Mouse (Mus musculus) lung, postnatal 14 days (tissue): ENCODE results near the gene Slc1a2.

Experiments used
- DNase-seq: peaks from one replicate; pipeline ENCODE4 v3.0.0; 2021

The Slc1a2 gene

GRCm38 (mm10) chr2:102667981-102668380 is 9.5 kb downstream of the Slc1a2 start:
- DNase-seq = no peak

GRCm38 (mm10) chr2:102669580-102669979 is 11.1 kb downstream of the Slc1a2 start:
- DNase-seq = no peak

GRCm38 (mm10) chr2:102674582-102674981 is 16.1 kb downstream of the Slc1a2 start:
- DNase-seq = no peak

- peak; percentile 73 for DNase-seq
These were observed 16.8 kb downstream of the Slc1a2 start for GRCm38 (mm10) chr2:102675275-102675674.

GRCm38 (mm10) chr2:102676716-102677312 is 18.4 kb downstream of the Slc1a2 start:
- no peak for DNase-seq

GRCm38 (mm10) chr2:102677400-102677799 is 18.9 kb downstream of the Slc1a2 start:
- DNase-seq = no peak

GRCm38 (mm10) chr2:102681351-102681750 is 22.9 kb downstream of the Slc1a2 start:
- DNase-seq = no peak

GRCm38 (mm10) chr2:102682168-102682567 is 23.7 kb downstream of the Slc1a2 start:
- peak; percentile 65 for DNase-seq

- DNase-seq = peak; percentile 21
These were observed 27.1 kb downstream of the Slc1a2 start for GRCm38 (mm10) chr2:102685371-102686107.

GRCm38 (mm10) chr2:102686108-102686450 is 27.6 kb downstream of the Slc1a2 start:
- no peak for DNase-seq

- no peak for DNase-seq
These were observed 35.1 kb downstream of the Slc1a2 start for GRCm38 (mm10) chr2:102693556-102693955.

GRCm38 (mm10) chr2:102694750-102695149 is 36.3 kb downstream of the Slc1a2 start:
- no peak for DNase-seq

- DNase-seq = no peak
These were observed 37.1 kb downstream of the Slc1a2 start for GRCm38 (mm10) chr2:102695541-102695940.

- DNase-seq = no peak
These were observed 39.3 kb downstream of the Slc1a2 start for GRCm38 (mm10) chr2:102697732-102698131.

- DNase-seq = no peak
These were observed 41.5 kb downstream of the Slc1a2 start for GRCm38 (mm10) chr2:102699921-102700320.

- DNase-seq = no peak
These were observed 42.2 kb downstream of the Slc1a2 start for GRCm38 (mm10) chr2:102700695-102701094.

- no peak for DNase-seq
These were observed 42.9 kb downstream of the Slc1a2 start for GRCm38 (mm10) chr2:102701382-102701781.

GRCm38 (mm10) chr2:102703556-102703955 is 45.1 kb downstream of the Slc1a2 start:
- DNase-seq = no peak

GRCm38 (mm10) chr2:102704781-102705180 is 46.3 kb downstream of the Slc1a2 start:
- no peak for DNase-seq

- no peak for DNase-seq
These were observed 53.1 kb downstream of the Slc1a2 start for GRCm38 (mm10) chr2:102711511-102711910.

- DNase-seq = peak; percentile 33
These were observed 53.6 kb downstream of the Slc1a2 start for GRCm38 (mm10) chr2:102712049-102712448.

- DNase-seq = peak; percentile 15
These were observed 54.5 kb downstream of the Slc1a2 start for GRCm38 (mm10) chr2:102712678-102713628.

- no peak for DNase-seq
These were observed 55.9 kb downstream of the Slc1a2 start for GRCm38 (mm10) chr2:102714320-102714719.

- DNase-seq = no peak
These were observed 57.3 kb downstream of the Slc1a2 start for GRCm38 (mm10) chr2:102715754-102716153.
